Mouse (Mus musculus) liver, embryonic 11.5 days (tissue): Measurements from ENCODE around the gene Mid1. TPM values are rescaled to one million over a fixed set of nuclear protein-coding genes. Genes with fewer than 3 reads are reported as not detected.

Experiments used
- ATAC-seq: fragments of 200-750 bp; cut with Nextera tagmentation; replicated peaks from 2 replicates; pipeline ENCODE4 v1.8.0; 2017; ENCODE audit warnings: moderate number of reproducible peaks, mild to moderate bottlenecking, moderate TSS enrichment, moderate library complexity; ENCODE audit not compliant: low FRiP score
- DNase-seq: peaks from one replicate; pipeline ENCODE4 v3.0.0-alpha.2; 2017; ENCODE audit warnings: low spot score
- H3K27ac ChIP-seq: fragments of 300-500 bp; sonication (generic); 2 replicates; pipeline ENCODE4 v1.5.1; 2014; ENCODE audit warnings: mild to moderate bottlenecking, low read depth, low read length, control low read depth
- H3K27me3 ChIP-seq: fragments of 300-500 bp; sonication (generic); replicated peaks from 2 replicates; pipeline ENCODE4 v1.6.1; 2014; ENCODE audit warnings: low read length, mixed read lengths; ENCODE audit not compliant: control insufficient read depth, insufficient read depth
- H3K36me3 ChIP-seq: fragments of 300-500 bp; sonication (generic); 2 replicates; pipeline ENCODE4 v1.6.1; 2014; ENCODE audit warnings: mild to moderate bottlenecking, low read length, moderate library complexity, mixed read lengths; ENCODE audit not compliant: control insufficient read depth, insufficient read depth
- H3K4me1 ChIP-seq: fragments of 300-500 bp; sonication (generic); replicated peaks from 2 replicates; pipeline ENCODE4 v1.6.1; 2014; ENCODE audit warnings: low read length, mixed read lengths; ENCODE audit not compliant: control insufficient read depth, insufficient read depth
- H3K4me2 ChIP-seq: fragments of 300-500 bp; sonication (generic); 2 replicates; pipeline ENCODE4 v1.6.1; 2014; ENCODE audit warnings: mild to moderate bottlenecking, control low read depth, moderate library complexity
- H3K4me3 ChIP-seq: fragments of 300-500 bp; sonication (generic); 2 replicates; pipeline ENCODE4 v1.5.1; 2014; ENCODE audit warnings: low read depth, low read length, control low read depth
- H3K9ac ChIP-seq: fragments of 300-500 bp; sonication (generic); 2 replicates; pipeline ENCODE4 v1.6.1; 2014; ENCODE audit warnings: low read depth, low read length, control low read depth
- H3K9me3 ChIP-seq: fragments of 300-500 bp; sonication (generic); 2 replicates; pipeline ENCODE4 v1.6.1; 2016; ENCODE audit warnings: low read length, inconsistent platforms, mixed read lengths; ENCODE audit not compliant: control insufficient read depth
- WGBS: fragments of 180-500 bp; shearing (Covaris S2); extraction: QIAGEN DNeasy Blood & Tissue Kit; methylation state at CpG from one replicate; pipeline ENCODE4 v1.1.7; 2014; 5-methylcytosine and 5-hydroxymethylcytosine counted together
- polyA plus RNA-seq: library from polyadenylated mRNA; unstranded; fragments of >200 nt; fragmentation: Nextera tagmentation; extraction: Ambion mirVana; gene quantifications from 2 replicates; pipeline ENCODE4 v1.2.1, GENCODE M21; 2014

Gene Mid1
- polyA plus RNA-seq, 1 experiment from 2014 or later, result 6.7 TPM

DNA sequence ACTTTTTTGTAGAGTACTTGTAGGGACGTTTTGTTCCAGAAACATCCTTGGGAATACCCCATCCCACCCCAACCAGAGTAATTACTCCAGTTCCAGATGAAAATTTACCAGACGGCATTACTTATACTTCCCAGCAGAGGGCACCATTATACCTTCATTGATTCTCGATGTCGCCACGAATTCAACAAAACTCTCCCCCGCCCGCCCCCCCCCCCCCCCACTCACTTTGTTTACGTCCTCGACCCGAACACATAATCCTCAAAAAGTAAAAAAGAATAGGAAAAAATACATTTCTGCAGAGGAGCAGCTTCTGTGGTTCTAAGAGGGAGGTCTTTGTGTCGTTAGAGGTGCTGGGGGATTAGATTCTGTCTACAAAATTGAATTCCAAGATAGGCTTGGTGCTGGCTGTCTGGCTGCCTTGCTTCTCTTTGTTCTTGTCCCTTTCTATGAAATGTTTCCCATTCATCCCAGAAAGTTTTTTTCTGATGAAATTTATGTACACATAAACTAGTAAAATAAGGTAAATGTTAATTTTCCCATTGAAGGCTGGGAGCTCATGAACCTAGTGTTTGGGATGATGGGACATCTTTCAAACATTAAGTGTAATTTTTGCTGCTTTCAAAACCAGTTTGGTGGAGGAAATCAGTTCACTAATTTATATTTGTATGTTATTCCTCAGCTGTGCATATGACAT lies 114.1 kb downstream of the Mid1 start:
- 1% methylated on average over 11 of the region's 11 CpGs for WGBS

DNA sequence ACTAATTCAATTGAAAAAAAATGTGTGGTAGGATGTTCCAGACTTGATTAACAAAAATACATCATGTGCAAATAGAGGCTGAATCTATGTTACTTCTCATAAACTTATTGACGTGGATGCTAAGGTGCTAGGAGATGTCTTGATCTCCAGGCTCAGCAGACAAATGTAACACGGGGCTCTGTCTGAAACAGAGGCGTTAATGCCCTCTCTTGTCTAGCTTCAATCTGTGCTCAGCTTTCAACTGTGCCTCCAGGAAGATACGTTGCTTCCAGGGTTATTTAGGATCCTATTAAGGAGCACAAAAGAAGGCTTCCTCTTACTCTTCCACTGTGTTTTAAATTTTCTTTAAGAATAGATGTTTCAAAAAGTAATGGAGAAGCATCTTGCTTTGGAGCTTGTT lies 115.2 kb downstream of the Mid1 start:
- no peak overlapping the region for H3K4me3 ChIP-seq
- no peaks in the 10 kb centered on the region for H3K9me3 ChIP-seq
- 38% methylated on average over 4 of the region's 4 CpGs for WGBS
- H3K9ac ChIP-seq, result no peak overlapping the region
- peaks cover 5% of the 10 kb centered on the region; the same call in 1 of the 2 replicates for H3K27me3 ChIP-seq
- no peak overlapping the region for H3K4me2 ChIP-seq
- ATAC-seq (no peak), DNase-seq (no peak)
- H3K27ac ChIP-seq, result no peak overlapping the region
- H3K4me1 ChIP-seq, result no peaks in the 10 kb centered on the region
- H3K36me3 ChIP-seq, result no peaks in the 10 kb centered on the region

More for the DNA sequence above, 114.1 kb downstream of the Mid1 start:
- Histone ChIP-seq H3K36me3 (no peaks in the 10 kb centered on the region), H3K27me3 (peaks cover 5% of the 10 kb centered on the region; the same call in 1 of the 2 replicates), H3K4me2 (peak overlapping the region; percentile 16; the same call in 1 of the 2 replicates), H3K4me1 (no peaks in the 10 kb centered on the region), H3K9me3 (no peaks in the 10 kb centered on the region), H3K27ac (no peak overlapping the region), H3K4me3 (peak overlapping the region; percentile 29; the same call in 1 of the 2 replicates), H3K9ac (no peak overlapping the region)
- DNase-seq (peak; percentile 31), ATAC-seq (no peak)

DNA sequence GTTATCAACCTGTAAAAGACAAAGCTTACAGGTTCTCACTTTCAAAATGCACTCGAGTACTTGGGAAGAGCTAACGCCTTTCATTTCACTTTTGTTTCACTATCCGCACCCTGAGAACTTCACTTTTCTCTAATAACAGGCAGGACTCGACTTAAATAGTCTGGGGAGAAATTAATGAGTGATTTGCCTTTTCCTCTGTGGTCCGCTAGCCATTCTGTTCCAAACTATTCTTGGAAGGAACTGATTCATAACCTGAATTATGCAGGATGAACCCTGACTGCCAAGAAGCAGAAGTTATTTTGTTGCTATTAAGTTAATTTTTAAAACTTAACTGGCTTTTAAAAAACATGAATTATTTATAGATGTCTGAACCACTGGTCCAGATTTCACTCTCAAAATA lies 120.8 kb downstream of the Mid1 start:
- Histone ChIP-seq H3K4me3 (no peak overlapping the region), H3K4me2 (no peak overlapping the region), H3K9me3 (no peaks in the 10 kb centered on the region), H3K36me3 (no peaks in the 10 kb centered on the region), H3K9ac (no peak overlapping the region), H3K27me3 (0 out of 2 replicates have a peak, but pooled peaks cover 3% of the 10 kb centered on the region), H3K27ac (no peak overlapping the region), H3K4me1 (no peaks in the 10 kb centered on the region)
- ATAC-seq (no peak), DNase-seq (no peak)
- 60% methylated on average over 5 of the region's 5 CpGs for WGBS

DNA sequence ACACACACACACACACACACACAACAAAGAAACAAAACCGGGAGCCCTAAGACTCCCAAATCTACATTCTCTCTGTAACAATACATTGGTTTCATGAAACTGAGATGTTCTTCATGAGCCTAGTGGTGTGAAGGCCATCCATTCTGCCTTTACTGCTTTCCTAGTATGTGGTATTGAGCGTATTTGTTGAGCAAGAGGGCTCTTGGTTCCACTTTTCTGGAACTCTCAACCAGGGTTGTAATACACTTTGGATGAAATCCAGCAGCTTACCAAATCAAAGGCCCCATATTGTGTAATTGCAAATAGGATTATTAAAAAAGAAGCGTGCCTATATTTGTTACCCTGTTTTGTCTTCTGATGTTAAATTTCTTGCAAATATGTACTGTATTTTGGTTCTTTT lies 122.7 kb downstream of the Mid1 start:
- Histone ChIP-seq H3K9me3 (no peaks in the 10 kb centered on the region), H3K9ac (no peak overlapping the region), H3K4me2 (no peak overlapping the region), H3K27me3 (peaks cover 5% of the 10 kb centered on the region), H3K36me3 (no peaks in the 10 kb centered on the region), H3K4me1 (no peaks in the 10 kb centered on the region), H3K27ac (no peak overlapping the region), H3K4me3 (no peak overlapping the region)
- DNase-seq (no peak), ATAC-seq (no peak)
- 82% methylated on average over 3 of the region's 3 CpGs for WGBS

DNA sequence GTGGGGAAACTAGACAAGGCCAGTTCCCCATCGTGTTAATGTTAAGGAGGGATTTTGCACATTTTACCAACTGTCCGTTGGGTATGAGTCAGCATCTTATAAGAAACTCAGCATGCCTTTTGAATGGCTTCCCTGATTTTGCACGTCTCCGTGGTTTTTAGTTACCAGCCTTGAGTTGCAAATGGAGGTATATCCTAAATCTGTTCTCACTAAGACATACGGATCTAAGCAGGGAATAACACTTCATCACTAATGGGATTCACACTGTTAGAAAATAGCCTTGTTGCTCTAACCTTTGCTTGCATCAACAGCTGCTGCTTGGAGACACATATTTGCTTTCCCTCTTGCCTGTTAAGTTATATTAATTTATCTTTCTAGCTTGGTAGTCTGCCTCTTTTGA lies 126.3 kb downstream of the Mid1 start:
- Histone ChIP-seq H3K9ac (no peak overlapping the region), H3K36me3 (no peaks in the 10 kb centered on the region), H3K27ac (no peak overlapping the region), H3K4me3 (no peak overlapping the region), H3K27me3 (peaks cover 9% of the 10 kb centered on the region), H3K4me1 (no peaks in the 10 kb centered on the region), H3K9me3 (no peaks in the 10 kb centered on the region), H3K4me2 (no peak overlapping the region)
- DNase-seq (no peak), ATAC-seq (no peak)
- WGBS, result 55% methylated on average over 5 of the region's 5 CpGs

DNA sequence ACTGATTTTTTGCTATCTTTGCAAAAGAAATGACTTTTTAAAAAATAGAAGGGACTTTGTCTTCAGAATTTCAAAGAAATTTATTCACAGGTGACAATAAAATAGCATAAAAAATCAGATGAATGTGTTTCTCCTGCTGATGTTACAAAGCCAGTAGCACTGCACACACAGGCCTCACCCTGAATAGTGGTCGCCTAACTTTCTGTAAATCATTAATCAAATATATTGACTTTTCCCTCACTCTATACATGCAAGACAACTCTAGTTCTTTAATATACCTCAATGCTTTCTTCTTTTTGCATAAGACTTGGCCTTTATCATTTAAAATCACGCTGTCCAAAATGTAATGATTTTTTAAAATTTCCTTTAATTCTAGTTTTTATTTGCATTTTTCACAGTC lies 126.8 kb downstream of the Mid1 start:
- no peak overlapping the region for H3K4me3 ChIP-seq
- H3K9ac ChIP-seq, result no peak overlapping the region
- no peak overlapping the region for H3K4me2 ChIP-seq
- no peaks in the 10 kb centered on the region for H3K9me3 ChIP-seq
- H3K27me3 ChIP-seq, result peaks cover 9% of the 10 kb centered on the region
- H3K4me1 ChIP-seq, result no peaks in the 10 kb centered on the region
- H3K36me3 ChIP-seq, result no peaks in the 10 kb centered on the region
- WGBS, result 66% methylated on average over 2 of the region's 2 CpGs
- ATAC-seq (no peak), DNase-seq (no peak)
- H3K27ac ChIP-seq, result no peak overlapping the region

DNA sequence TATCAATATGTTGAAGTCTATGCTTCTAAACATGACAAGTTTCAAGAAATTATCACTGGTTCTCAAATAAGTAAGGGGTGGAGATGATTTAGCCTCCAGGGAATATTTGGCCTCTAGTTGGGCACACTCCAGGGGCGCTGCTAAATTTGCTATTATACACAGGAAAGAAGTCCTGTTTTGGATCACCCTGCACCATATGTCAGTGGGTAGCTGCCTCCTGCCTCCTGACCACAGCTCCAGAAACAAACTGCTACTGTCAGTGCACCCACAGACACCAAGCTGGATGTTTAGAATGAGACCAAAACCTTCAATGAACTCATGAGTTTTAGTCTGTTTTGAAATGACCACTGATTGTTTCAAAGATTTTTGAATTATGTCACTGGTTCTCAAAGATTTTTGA lies 128.7 kb downstream of the Mid1 start:
- H3K9ac ChIP-seq, result no peak overlapping the region
- no peak for ATAC-seq
- no peak overlapping the region for H3K27ac ChIP-seq
- no peaks in the 10 kb centered on the region for H3K9me3 ChIP-seq
- no peaks in the 10 kb centered on the region for H3K4me1 ChIP-seq
- no peak overlapping the region for H3K4me3 ChIP-seq
- 52% methylated on average over 1 of the region's 1 CpGs for WGBS
- H3K27me3 ChIP-seq, result peaks cover 9% of the 10 kb centered on the region
- H3K4me2 ChIP-seq, result no peak overlapping the region
- no peak for DNase-seq
- H3K36me3 ChIP-seq, result no peaks in the 10 kb centered on the region

DNA sequence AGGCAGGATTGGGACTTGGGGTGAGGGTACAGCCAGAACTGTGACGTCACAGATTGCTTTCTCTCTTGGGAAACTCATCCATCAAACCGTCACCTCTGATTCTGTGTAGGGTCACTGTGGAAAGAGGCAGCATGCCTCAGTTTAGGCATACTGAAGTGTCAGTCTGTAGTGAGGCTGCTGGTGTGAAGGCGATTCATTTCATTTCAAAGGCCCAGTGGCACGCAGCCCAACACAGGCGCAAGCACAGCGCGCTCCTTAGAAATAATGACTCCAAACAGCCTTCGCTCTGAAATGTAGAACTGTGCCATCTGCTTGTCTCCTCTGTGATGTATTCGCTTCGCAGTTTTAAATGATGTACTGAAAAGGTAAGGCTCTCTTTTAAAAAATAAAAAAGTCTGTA lies 141.9 kb downstream of the Mid1 start:
- no peaks in the 10 kb centered on the region for H3K36me3 ChIP-seq
- 74% methylated on average over 10 of the region's 10 CpGs for WGBS
- H3K27ac ChIP-seq, result no peak overlapping the region
- H3K4me2 ChIP-seq, result no peak overlapping the region
- no peak overlapping the region for H3K4me3 ChIP-seq
- no peak for ATAC-seq
- no peaks in the 10 kb centered on the region for H3K4me1 ChIP-seq
- H3K9me3 ChIP-seq, result no peaks in the 10 kb centered on the region
- peaks cover 2% of the 10 kb centered on the region; the same call in 1 of the 2 replicates for H3K27me3 ChIP-seq
- no peak overlapping the region for H3K9ac ChIP-seq
- no peak for DNase-seq

DNA sequence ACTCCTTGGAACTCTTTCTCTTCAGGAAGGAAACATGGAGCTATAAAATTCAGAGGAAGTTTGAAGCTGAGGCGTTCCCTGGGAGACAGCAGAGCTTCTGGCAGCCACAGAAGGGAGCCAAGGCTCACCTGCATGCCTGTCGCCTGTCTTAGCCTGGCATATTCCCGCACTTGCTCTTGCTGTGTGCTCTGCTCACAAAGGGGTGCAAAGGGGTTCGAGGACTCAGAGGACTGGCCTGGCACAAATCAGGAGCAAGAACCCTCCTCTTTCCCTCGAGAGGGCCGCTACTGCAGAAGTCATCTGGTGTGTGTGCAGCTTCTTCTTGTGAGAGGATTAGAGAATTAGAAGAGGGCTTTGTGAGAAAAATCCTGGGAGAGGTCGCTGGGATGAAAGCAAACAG lies 142.7 kb downstream of the Mid1 start:
- peaks cover 2% of the 10 kb centered on the region; the same call in 1 of the 2 replicates for H3K27me3 ChIP-seq
- H3K36me3 ChIP-seq, result no peaks in the 10 kb centered on the region
- ATAC-seq (no peak), DNase-seq (peak; percentile 29)
- H3K27ac ChIP-seq, result no peak overlapping the region
- H3K4me2 ChIP-seq, result no peak overlapping the region
- 32% methylated on average over 7 of the region's 7 CpGs for WGBS
- no peaks in the 10 kb centered on the region for H3K9me3 ChIP-seq
- no peaks in the 10 kb centered on the region for H3K4me1 ChIP-seq
- H3K9ac ChIP-seq, result no peak overlapping the region
- H3K4me3 ChIP-seq, result no peak overlapping the region
